Mouse (Mus musculus) liver, embryonic 14.5 days (tissue): ENCODE results near the gene Ccdc38.

Source experiments
- CTCF ChIP-seq: IDR thresholded peaks from 2 replicates; pipeline ENCODE4 v1.5.1; 2016; ENCODE audit warnings: antibody characterized with exemption, low read depth, control low read depth
- EP300 ChIP-seq: IDR thresholded peaks from 2 replicates; pipeline ENCODE4 v1.6.1; 2016; ENCODE audit warnings: antibody characterized with exemption, low read depth

- TF ChIP-seq CTCF (no peak), EP300 (no peak)
These were observed 55.4 kb downstream of the Ccdc38 start for GRCm38 (mm10) chr10:93595831-93596230.
